9 mouse cellular contexts compared by ENCODE assay signal in genomic region chr8:120046258-120047020, GRCm38 (mm10). TPM values are rescaled to one million over a fixed set of nuclear protein-coding genes. Genes with fewer than 3 reads are reported as not detected.
DNase-seq lines count a peak whose midpoint lies in the region; ATAC-seq and TF ChIP-seq lines count a peak whose summit lies in the region.
"Had no signal": no experiment of that assay in that cellular context is flagged by ENCODE, and none has a peak within 500 bp of the region (broad histone marks: within the 10 kb centered on the region; RNA-seq: fewer than 3 reads in every experiment).

No protein-coding gene starts in this region.

- DNase-seq in 3T3-L1 (ENCODE audit: low read depth, low spot score): peak; percentile 50
- DNase-seq in brain, adult 2 months (ENCODE audit: low read depth, low spot score): peak; percentile 93
- peak; percentile 82 for DNase-seq in forebrain, postnatal 0 days
- DNase-seq in heart, postnatal 10 days: peak; percentile 91 to 92
- peak; percentile 92 for DNase-seq in layer of hippocampus, adult 9-11 months
- DNase-seq in lung, postnatal 25 days (ENCODE audit: low spot score): peak; percentile 84
- peak; percentile 60 for DNase-seq in urinary bladder, adult 2 months (ENCODE audit: low spot score)
- DNase-seq in spleen, postnatal 4 days (ENCODE audit: low spot score in 2 of 2): no peak

- H3K27me3 ChIP-seq in forebrain, postnatal 0 days (ENCODE audit: insufficient read depth, low read length): no peaks in the 10 kb centered on the region
- H3K27me3 ChIP-seq: midbrain, embryonic 12.5 days had no signal

- H3K4me3 ChIP-seq in forebrain, postnatal 0 days (ENCODE audit: low read depth, low read length): no peak overlapping the region
- H3K4me3 ChIP-seq: midbrain, embryonic 12.5 days had no signal

- intact Hi-C loops in heart, postnatal 10 days (cut with DNase I): no loop called here

- ATAC-seq in forebrain, postnatal 0 days: peak; percentile 93

- no peaks in the 10 kb centered on the region for H3K9me3 ChIP-seq in forebrain, postnatal 0 days (ENCODE audit: low read length)
- H3K9me3 ChIP-seq: midbrain, embryonic 12.5 days had no signal

- no peaks in the 10 kb centered on the region for H3K36me3 ChIP-seq in forebrain, postnatal 0 days (ENCODE audit: insufficient read depth)
- H3K36me3 ChIP-seq: midbrain, embryonic 12.5 days had no signal

- no peak for TF ChIP-seq CTCF in forebrain, postnatal 0 days (IDR thresholded peaks at IDR 0.05; ENCODE audit: low read depth)

- no peak overlapping the region for H3K9ac ChIP-seq in forebrain, postnatal 0 days
- H3K9ac ChIP-seq: midbrain, embryonic 12.5 days had no signal

- 54% methylated on average over 14 of the region's 14 CpGs for WGBS in forebrain, postnatal 0 days

- H3K4me1 ChIP-seq in forebrain, postnatal 0 days (ENCODE audit: insufficient read depth): no peaks in the 10 kb centered on the region

- H3K4me2 ChIP-seq in forebrain, postnatal 0 days (ENCODE audit: low read depth): no peak overlapping the region
- H3K4me2 ChIP-seq: midbrain, embryonic 12.5 days had no signal

- peak overlapping the region; percentile 36; the same call in 1 of the 2 replicates for H3K27ac ChIP-seq in forebrain, postnatal 0 days (ENCODE audit: low read depth, low read length)
- H3K27ac ChIP-seq: midbrain, embryonic 12.5 days had no signal

RNA-seq across cellular contexts. Expression of gene Crispld2, which starts 54.2 kb away (rescaled TPM):
- total RNA-seq in forebrain, postnatal 0 days (2014; rRNA removed): 2.8 and 11.0 TPM in 2 replicates
- polyA plus RNA-seq in forebrain, postnatal 0 days (2015; fragmentation: Nextera tagmentation; extraction: Ambion mirVana): 2.1 and 2.5 TPM in 2 replicates
- 10 to 100 TPM; 10.6 to 14.8 TPM for total RNA-seq in heart, postnatal 10 days (2021)
- polyA plus RNA-seq in urinary bladder, adult 2 months (2012; rRNA removed): 152 and 193 TPM in 2 replicates

RNA-seq across cellular contexts. Expression of gene Zdhhc7, which starts 54.8 kb away (rescaled TPM):
- 24.8 and 37.6 TPM in 2 replicates for total RNA-seq in forebrain, postnatal 0 days (2014; rRNA removed)
- 19.2 and 25.3 TPM in 2 replicates for polyA plus RNA-seq in forebrain, postnatal 0 days (2015; fragmentation: Nextera tagmentation; extraction: Ambion mirVana)
- 10 to 100 TPM; 38.0 to 43.6 TPM for total RNA-seq in heart, postnatal 10 days (2021)
- polyA plus RNA-seq in urinary bladder, adult 2 months (2012; rRNA removed): 35.9 and 38.7 TPM in 2 replicates

Comparison
In these comparisons a context has a peak if more than half of its experiments do, and no peak if none do; other contexts are left out.
1. DNase-seq: peak in 3T3-L1 (single experiment), brain, adult 2 months (single experiment), forebrain, postnatal 0 days (single experiment), heart, postnatal 10 days (2 of 2), layer of hippocampus, adult 9-11 months (single experiment), lung, postnatal 25 days (single experiment) and urinary bladder, adult 2 months (single experiment); none in spleen, postnatal 4 days (0 of 2).